Mouse (Mus musculus) CH12.LX (cell line): ENCODE data around the gene Slc12a7.

ENCODE experiments used
- CTCF ChIP-seq, 2 experiments: IDR thresholded peaks in 1 of 2; conservative IDR thresholded peaks in 1 of 2; 2 replicates each; pipeline ENCODE4 v1.5.1; 2011 to 2012; ENCODE audit warnings: low read depth in 2 of 2, low read length in 2 of 2, improper control_type of control experiment in 1 of 2, inconsistent platforms in 1 of 2, mild to moderate bottlenecking in 1 of 2, moderate library complexity in 1 of 2
- E2F4 ChIP-seq: IDR thresholded peaks from 2 replicates; pipeline ENCODE4 v1.6.1; 2011; ENCODE audit warnings: low read depth, low read length, improper control_type of control experiment; ENCODE audit not compliant: insufficient replicate concordance
- EP300 ChIP-seq: IDR thresholded peaks from 2 replicates; pipeline ENCODE4 v1.6.1; 2011; ENCODE audit warnings: low read length, improper control_type of control experiment
- MAFK ChIP-seq: IDR thresholded peaks from 2 replicates; pipeline ENCODE4 v1.6.1; 2011; ENCODE audit warnings: low read length, improper control_type of control experiment; ENCODE audit not compliant: insufficient replicate concordance
- MXI1 ChIP-seq: IDR thresholded peaks from 2 replicates; pipeline ENCODE4 v1.6.1; 2011; ENCODE audit warnings: mild to moderate bottlenecking, low read depth, low read length, improper control_type of control experiment
- NRF1 ChIP-seq: IDR thresholded peaks from 2 replicates; pipeline ENCODE4 v1.6.1; 2014; ENCODE audit warnings: low read depth, mild to moderate bottlenecking, inconsistent platforms, low read length, improper control_type of control experiment, moderate library complexity
- POLR2AphosphoS2 ChIP-seq: IDR thresholded peaks from 2 replicates; pipeline ENCODE4 v1.6.1; 2011; ENCODE audit warnings: low read depth, low read length, improper control_type of control experiment
- SIN3A ChIP-seq: IDR thresholded peaks from 2 replicates; pipeline ENCODE4 v1.6.1; 2012; ENCODE audit warnings: low read length, improper control_type of control experiment, inconsistent platforms
- UBTF ChIP-seq: IDR thresholded peaks from 2 replicates; pipeline ENCODE4 v1.6.1; 2012; ENCODE audit warnings: low read depth, mild to moderate bottlenecking, inconsistent platforms, low read length, improper control_type of control experiment, moderate library complexity
- USF1 ChIP-seq: IDR thresholded peaks from 2 replicates; pipeline ENCODE4 v1.6.1; 2014; ENCODE audit warnings: low read depth, mild to moderate bottlenecking, inconsistent platforms, low read length, improper control_type of control experiment
- ZC3H11A ChIP-seq: IDR thresholded peaks from 2 replicates; pipeline ENCODE4 v1.6.1; 2012; ENCODE audit warnings: low read depth, mild to moderate bottlenecking, inconsistent platforms, low read length, improper control_type of control experiment
- ZKSCAN1 ChIP-seq: IDR thresholded peaks from 2 replicates; pipeline ENCODE4 v1.6.1; 2012; ENCODE audit warnings: low read depth, inconsistent platforms, low read length, improper control_type of control experiment, borderline replicate concordance

DNA sequence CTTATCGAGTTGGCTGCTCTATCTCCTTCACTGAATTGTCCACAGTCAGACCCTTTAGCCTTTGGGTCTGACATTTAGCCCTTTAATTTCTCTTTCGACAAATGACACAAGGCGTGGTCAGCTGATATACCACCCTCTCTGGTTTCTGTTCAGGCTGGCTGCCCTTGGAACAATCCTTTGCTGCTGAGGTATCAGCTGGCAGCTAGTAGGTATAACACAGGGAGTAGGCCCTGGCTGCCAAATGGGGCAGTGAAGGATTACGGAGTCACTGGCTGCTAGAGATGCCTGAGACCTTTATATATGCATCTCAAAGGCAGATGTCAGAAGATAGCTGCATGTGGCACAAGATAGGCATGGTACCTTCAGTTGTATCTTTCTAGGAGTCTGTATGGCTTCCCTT, 42.9 kb downstream of the Slc12a7 start:
- TF ChIP-seq EP300 (no peak), SIN3A (no peak), CTCF (conservative IDR thresholded peaks at IDR 0.05 in 1 of 2, IDR thresholded peaks at IDR 0.05 in 1 of 2; ENCODE audit: low read depth in 2 of 2, low read length in 2 of 2) (no peak), E2F4 (no peak), MXI1 (no peak), USF1 (no peak), NRF1 (no peak), POLR2AphosphoS2 (no peak), ZC3H11A (no peak), MAFK (no peak), UBTF (no peak), ZKSCAN1 (no peak)
